Mouse (Mus musculus) CH12.LX (cell line): ENCODE results near the gene Dnm3. TPM values are rescaled to one million over a fixed set of nuclear protein-coding genes. Genes with fewer than 3 reads are reported as not detected.

Experiments
- DNase-seq: peaks from one replicate; pipeline ENCODE4 v3.0.0-alpha.2; 2013; ENCODE audit errors: extremely low read depth
- H3K27ac ChIP-seq: 2 replicates; pipeline ENCODE4 v1.5.1; 2012; ENCODE audit warnings: low read depth, mild to moderate bottlenecking, control low read depth, moderate library complexity; ENCODE audit not compliant: insufficient read depth
- H3K27me3 ChIP-seq: replicated peaks from 2 replicates; pipeline ENCODE3; 2012; ENCODE audit warnings: inconsistent platforms
- H3K36me3 ChIP-seq, 2 experiments: replicated peaks in 1 of 2; 2 replicates each; pipeline versions ENCODE3 to v1.6.1; 2012; ENCODE audit warnings: inconsistent platforms in 1 of 2, low read length in 1 of 2, mild to moderate bottlenecking in 1 of 2, mixed read lengths in 1 of 2, moderate library complexity in 1 of 2; ENCODE audit not compliant: control insufficient read depth in 1 of 2, insufficient read depth in 1 of 2
- H3K4me1 ChIP-seq, 2 experiments: 2 replicates each; pipeline ENCODE4 v1.6.1; 2012; ENCODE audit warnings: inconsistent platforms in 1 of 2, moderate library complexity in 1 of 2; ENCODE audit not compliant: insufficient read depth in 2 of 2, control insufficient read depth in 1 of 2
- H3K4me2 ChIP-seq: 2 replicates; pipeline ENCODE4 v1.6.1; 2012; ENCODE audit warnings: low read depth, mild to moderate bottlenecking, control low read depth; ENCODE audit not compliant: poor library complexity, insufficient read depth, severe bottlenecking
- H3K4me3 ChIP-seq, 3 experiments: fragments of 150-350 bp in 1 of 3; sonication (generic) in 1 of 3; replicated peaks in 1 of 3; 2 replicates each; pipeline versions ENCODE3 to v1.5.1; 2011 to 2012; ENCODE audit warnings: low read depth in 2 of 3, low read length in 2 of 3, mild to moderate bottlenecking in 2 of 3, moderate library complexity in 2 of 3, control low read depth in 1 of 3, improper control_type of control experiment in 1 of 3, inconsistent platforms in 1 of 3, mixed read lengths in 1 of 3; ENCODE audit not compliant: poor library complexity in 1 of 3
- H3K79me2 ChIP-seq: replicated peaks from 2 replicates; pipeline ENCODE4 v1.6.1; 2012; ENCODE audit warnings: mild to moderate bottlenecking, moderate library complexity; ENCODE audit not compliant: control insufficient read depth, poor library complexity, insufficient read depth, severe bottlenecking; ENCODE audit errors: extremely low read depth
- H3K9ac ChIP-seq: 2 replicates; pipeline ENCODE4 v1.6.1; 2012; ENCODE audit warnings: low read depth, mild to moderate bottlenecking, control low read depth, moderate library complexity; ENCODE audit not compliant: insufficient read depth
- H3K9me3 ChIP-seq: replicated peaks from 2 replicates; pipeline ENCODE3; 2012; ENCODE audit warnings: low read length, inconsistent platforms, mixed read lengths
- CHD2 ChIP-seq: IDR thresholded peaks from 2 replicates; pipeline ENCODE4 v1.6.1; 2011; ENCODE audit warnings: low read length, improper control_type of control experiment
- ELF1 ChIP-seq: IDR thresholded peaks from 2 replicates; pipeline ENCODE4 v1.6.1; 2014; ENCODE audit warnings: low read depth, mild to moderate bottlenecking, inconsistent platforms, low read length, improper control_type of control experiment
- JUN ChIP-seq: IDR thresholded peaks from 2 replicates; pipeline ENCODE4 v1.6.1; 2011; ENCODE audit warnings: low read depth, mild to moderate bottlenecking, low read length, improper control_type of control experiment, moderate library complexity; ENCODE audit not compliant: insufficient read depth
- MAFK ChIP-seq: IDR thresholded peaks from 2 replicates; pipeline ENCODE4 v1.6.1; 2011; ENCODE audit warnings: low read length, improper control_type of control experiment; ENCODE audit not compliant: insufficient replicate concordance
- MXI1 ChIP-seq: IDR thresholded peaks from 2 replicates; pipeline ENCODE4 v1.6.1; 2011; ENCODE audit warnings: mild to moderate bottlenecking, low read depth, low read length, improper control_type of control experiment
- NELFE ChIP-seq: IDR thresholded peaks from 2 replicates; pipeline ENCODE4 v1.6.1; 2011; ENCODE audit warnings: low read depth, low read length, improper control_type of control experiment
- NRF1 ChIP-seq: IDR thresholded peaks from 2 replicates; pipeline ENCODE4 v1.6.1; 2014; ENCODE audit warnings: low read depth, mild to moderate bottlenecking, inconsistent platforms, low read length, improper control_type of control experiment, moderate library complexity
- POLR2AphosphoS2 ChIP-seq: IDR thresholded peaks from 2 replicates; pipeline ENCODE4 v1.6.1; 2011; ENCODE audit warnings: low read depth, low read length, improper control_type of control experiment
- RAD21 ChIP-seq: IDR thresholded peaks from 2 replicates; pipeline ENCODE4 v1.6.1; 2011; ENCODE audit warnings: low read depth, mild to moderate bottlenecking, low read length, improper control_type of control experiment, moderate library complexity
- TCF12 ChIP-seq: IDR thresholded peaks from 2 replicates; pipeline ENCODE4 v1.6.1; 2014; ENCODE audit warnings: low read depth, mild to moderate bottlenecking, inconsistent platforms, low read length, improper control_type of control experiment
- USF2 ChIP-seq: conservative IDR thresholded peaks from 2 replicates; pipeline ENCODE4 v1.6.1; 2011; ENCODE audit warnings: low read depth, low read length, improper control_type of control experiment
- ZKSCAN1 ChIP-seq: IDR thresholded peaks from 2 replicates; pipeline ENCODE4 v1.6.1; 2012; ENCODE audit warnings: low read depth, inconsistent platforms, low read length, improper control_type of control experiment, borderline replicate concordance
- dilution Hi-C: fragments of 300-500 bp; cut with MboI; formaldehyde crosslinking; loops from 2 replicates; pipeline ENCODE4 v1.14.3; 2020; ENCODE audit warnings: low sequenced_read_pairs; ENCODE audit not compliant: extremely low pct_unique_long_range_greater_than_20kb, extremely low pct_ligation_motif_present
- in situ Hi-C: fragments of 300-500 bp; cut with MboI; formaldehyde crosslinking; loops from 3 replicates; pipeline ENCODE4 v1.14.3; 2019; ENCODE audit warnings: low sequenced_read_pairs, low pct_ligation_motif_present, low pct_unique_long_range_greater_than_20kb, mixed read lengths
- polyA plus RNA-seq: library from polyadenylated mRNA; unstranded; fragments of >175 nt; gene quantifications from 2 replicates; pipeline ENCODE4 v1.2.1, GENCODE M21; 2012; ENCODE audit warnings: low read depth; ENCODE audit not compliant: insufficient read length
- total RNA-seq, 2 experiments: library from RNA; depleted of rRNA; stranded (reverse); fragments of 300-350 nt in 1 of 2; fragments of >200 nt in 1 of 2; gene quantifications; 2 replicates each; pipeline ENCODE4 v1.2.3; 2012 to 2014

Gene Dnm3
- total and polyA plus RNA-seq, 3 experiments: 3.6 to 9.5 (median 6.9) TPM

DNA sequence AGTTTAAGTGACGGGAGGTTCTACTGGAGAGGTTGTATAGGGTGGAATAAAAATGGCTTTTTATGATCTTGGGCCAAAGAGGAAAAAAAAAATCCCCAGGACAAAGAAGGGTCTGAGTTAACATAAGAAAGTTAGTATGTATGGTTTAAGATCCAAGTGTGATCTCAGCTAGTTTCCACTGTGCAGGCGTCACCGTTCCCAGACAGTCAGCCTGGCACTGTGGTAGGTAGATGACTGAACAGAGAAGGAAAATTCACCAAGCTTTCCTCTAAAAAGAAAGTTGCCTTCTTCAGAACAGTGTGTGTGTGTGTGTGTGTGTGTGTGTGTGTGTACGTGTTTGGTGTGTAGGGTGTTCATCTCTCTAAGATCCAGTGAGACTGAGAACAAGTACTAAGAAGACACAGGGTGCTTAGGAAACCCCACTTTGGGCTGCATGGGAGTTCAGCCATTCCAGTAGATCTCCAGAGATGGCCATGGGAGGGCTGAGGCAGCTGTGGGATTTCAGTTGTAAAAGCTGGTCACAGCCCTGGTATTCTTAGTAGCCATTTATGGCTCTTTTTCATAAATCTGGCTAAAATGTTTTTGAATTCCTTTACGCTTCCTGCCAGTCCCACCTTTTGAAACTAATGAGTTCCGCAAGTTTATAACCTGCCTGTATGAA is 441.9 kb downstream of the Dnm3 start:
- no peak for DNase-seq
- TF ChIP-seq NELFE: no peak
- no peak for TF ChIP-seq MAFK
- no peak for TF ChIP-seq RAD21
- no peak for TF ChIP-seq MXI1
- TF ChIP-seq NRF1: no peak
- TF ChIP-seq, all 38 proteins: peak for 0
- Histone ChIP-seq H3K9me3 (peaks cover 4% of the 10 kb centered on the region), H3K27me3 (no peaks in the 10 kb centered on the region), H3K9ac (no peak overlapping the region), H3K4me3 (no peak overlapping the region), H3K36me3 (peaks cover 0 to 4% of the 10 kb centered on the region in 2 experiments), H3K4me1 (peaks cover 16 to 25% of the 10 kb centered on the region in 2 experiments), H3K27ac (no peak overlapping the region), H3K4me2 (no peak overlapping the region), H3K79me2 (no peaks in the 10 kb centered on the region)
- in situ Hi-C loops: no loop called here
- dilution Hi-C loops: no loop called here

DNA sequence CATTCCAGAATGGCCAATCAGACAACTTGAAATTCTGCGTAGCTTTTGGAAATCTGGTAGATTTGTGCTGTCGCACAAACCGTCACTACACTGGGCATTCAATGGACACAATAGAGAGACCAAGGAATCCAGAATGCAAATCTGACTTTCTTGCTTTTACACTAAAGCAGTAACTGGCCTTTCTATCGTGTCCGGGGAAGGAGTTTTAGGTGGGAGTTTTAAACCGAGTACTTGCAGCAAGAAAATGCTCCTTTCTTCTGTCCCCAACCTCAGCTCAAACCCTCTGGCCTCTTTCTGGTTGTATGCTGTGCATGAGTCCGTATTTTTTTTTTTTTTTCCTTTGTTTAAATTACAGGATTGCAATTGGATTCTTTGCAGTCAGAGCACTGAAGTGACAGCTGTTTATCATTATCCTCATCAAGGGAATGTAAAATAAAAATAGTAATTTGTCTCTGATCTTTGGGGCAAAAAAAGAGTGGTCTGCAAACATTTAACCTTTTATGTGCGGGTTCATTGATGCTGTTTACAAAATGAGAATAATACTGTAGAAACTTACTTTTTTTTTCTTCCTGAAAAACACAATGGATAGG is 454.1 kb downstream of the Dnm3 start:
- dilution Hi-C loops (no loop called here), in situ Hi-C loops (no loop called here)

DNA sequence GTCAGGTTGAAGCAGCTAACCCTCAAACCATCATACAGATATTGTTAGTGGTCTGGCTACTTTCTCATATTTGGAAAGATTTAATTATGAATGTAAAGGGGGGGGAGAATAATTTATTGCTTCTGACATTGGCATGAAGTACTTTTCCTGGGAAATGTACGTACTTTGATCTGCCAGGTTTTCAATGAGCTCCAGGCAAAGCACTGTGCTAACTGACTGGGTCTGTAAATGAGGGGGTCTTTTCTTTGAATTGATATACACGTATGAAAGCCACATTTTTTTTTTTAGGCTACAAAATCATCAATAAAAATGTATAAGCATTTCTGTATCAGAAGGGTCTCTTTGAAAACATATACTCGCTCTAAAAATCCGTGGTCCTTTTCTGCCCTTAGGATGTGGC is 457.1 kb downstream of the Dnm3 start:
- Histone ChIP-seq H3K4me2 (no peak overlapping the region), H3K79me2 (0 out of 2 replicates have a peak, but pooled peaks cover 2% of the 10 kb centered on the region)
- TF ChIP-seq ZKSCAN1: no peak
- no peak for TF ChIP-seq USF2
- no peak for TF ChIP-seq TCF12
- no peak for TF ChIP-seq JUN
- no peak for TF ChIP-seq CHD2
- no peak for TF ChIP-seq POLR2AphosphoS2
- TF ChIP-seq ELF1: no peak
- TF ChIP-seq, all 38 proteins: peak for 0
- Histone ChIP-seq H3K4me3 (no peak overlapping the region), H3K4me1 (peaks cover 5 to 18% of the 10 kb centered on the region in 2 experiments; a peak in 3 of 4 replicates), H3K27ac (no peak overlapping the region), H3K9me3 (no peaks in the 10 kb centered on the region), H3K36me3 (peaks cover 0 to 8% of the 10 kb centered on the region in 2 experiments), H3K9ac (no peak overlapping the region), H3K27me3 (no peaks in the 10 kb centered on the region)
- no peak for DNase-seq
- in situ Hi-C loops (no loop called here), dilution Hi-C loops (no loop called here)

More for the DNA sequence above, 454.1 kb downstream of the Dnm3 start:
- no peak overlapping the region for H3K9ac ChIP-seq
- peaks cover 0 to 8% of the 10 kb centered on the region in 2 experiments for H3K36me3 ChIP-seq
- H3K4me1 ChIP-seq: peaks cover 9 to 19% of the 10 kb centered on the region in 2 experiments; a peak in 3 of 4 replicates
- DNase-seq: no peak
- H3K9me3 ChIP-seq: no peaks in the 10 kb centered on the region
- no peak for TF ChIP-seq MXI1
- no peak overlapping the region for H3K27ac ChIP-seq
- H3K79me2 ChIP-seq: 0 out of 2 replicates have a peak, but pooled peaks cover 2% of the 10 kb centered on the region
- no peak overlapping the region for H3K4me2 ChIP-seq
- no peaks in the 10 kb centered on the region for H3K27me3 ChIP-seq
- no peak overlapping the region for H3K4me3 ChIP-seq
